In the genomic region with DNA sequence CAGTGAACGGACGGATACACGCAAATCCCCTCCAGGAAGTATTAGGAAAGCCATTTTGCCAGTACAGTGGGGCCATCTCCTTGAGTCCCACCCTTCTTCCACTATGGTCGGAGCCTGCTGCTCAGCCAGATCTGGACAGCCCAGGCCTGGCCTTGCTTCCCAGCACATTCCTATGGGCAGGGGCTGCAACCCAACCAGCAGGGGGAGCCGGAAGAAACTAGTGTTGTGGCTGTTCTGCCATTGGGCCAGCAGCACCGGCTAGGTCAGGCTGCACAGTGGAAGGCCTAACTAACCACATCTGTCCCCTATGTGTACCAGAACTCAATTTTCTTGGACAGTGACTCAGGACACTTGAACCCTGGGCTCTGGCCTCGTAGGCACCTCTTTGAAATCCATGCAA, we compare ENCODE assay signal across 8 mouse cellular contexts. TPM values are rescaled to one million over a fixed set of nuclear protein-coding genes. Genes with fewer than 3 reads are reported as not detected.
DNase-seq lines count a peak whose midpoint lies in the region; ATAC-seq and TF ChIP-seq lines count a peak whose summit lies in the region.

No protein-coding gene starts in this region.

- no peaks in the 10 kb centered on the region for H3K27me3 ChIP-seq in intestine, postnatal 0 days (replicated peaks; ENCODE audit: control insufficient read depth, insufficient read depth, low read length)
- H3K27me3 ChIP-seq in intestine, embryonic 15.5 days (replicated peaks), result no peaks in the 10 kb centered on the region
- no peaks in the 10 kb centered on the region for H3K27me3 ChIP-seq in CH12.LX (replicated peaks)
- H3K27me3 ChIP-seq in neural tube, embryonic 15.5 days (replicated peaks), result no peaks in the 10 kb centered on the region

- H3K9me3 ChIP-seq in intestine, postnatal 0 days (ENCODE audit: control insufficient read depth), result no peaks in the 10 kb centered on the region
- H3K9me3 ChIP-seq in intestine, embryonic 15.5 days, result no peaks in the 10 kb centered on the region
- no peaks in the 10 kb centered on the region for H3K9me3 ChIP-seq in CH12.LX (replicated peaks; ENCODE audit: low read length)
- H3K9me3 ChIP-seq in neural tube, embryonic 15.5 days (replicated peaks), result no peaks in the 10 kb centered on the region

- no peaks in the 10 kb centered on the region for H3K79me2 ChIP-seq in CH12.LX (replicated peaks; ENCODE audit: control insufficient read depth, extremely low read depth, insufficient read depth, poor library complexity, severe bottlenecking)

- H3K27ac ChIP-seq in intestine, postnatal 0 days (ENCODE audit: low read depth, low read length), result no peak overlapping the region
- no peak overlapping the region for H3K27ac ChIP-seq in intestine, embryonic 15.5 days
- H3K27ac ChIP-seq in CH12.LX (ENCODE audit: insufficient read depth, low read depth), result no peak overlapping the region
- no peak overlapping the region for H3K27ac ChIP-seq in bone marrow macrophage, adult 2 months (ENCODE audit: insufficient read depth, low read depth, low read length)
- 0 out of 2 replicates have a peak overlapping the region, but pooled peaks have one; percentile 24 for H3K27ac ChIP-seq in neural tube, embryonic 15.5 days (replicated peaks)

- WGBS in intestine, postnatal 0 days, result 72% methylated on average over 7 of the region's 7 CpGs
- WGBS in intestine, embryonic 15.5 days, result 73% methylated on average over 7 of the region's 7 CpGs
- 72% methylated on average over 7 of the region's 7 CpGs for WGBS in neural tube, embryonic 15.5 days

- peak; percentile 68 for TF ChIP-seq CTCF in intestine, postnatal 0 days (IDR thresholded peaks at IDR 0.05; ENCODE audit: low read depth)
- peak; percentile 25 to 58; a peak in 2 of 4 replicates for TF ChIP-seq CTCF in CH12.LX (conservative IDR thresholded peaks at IDR 0.05 in 1 of 2, IDR thresholded peaks at IDR 0.05 in 1 of 2; ENCODE audit: low read depth in 2 of 2, low read length in 2 of 2)
- TF ChIP-seq CTCF in bone marrow macrophage, adult 2 months (IDR thresholded peaks at IDR 0.05; ENCODE audit: low read depth, low read length), result peak; percentile 67

- no peak overlapping the region for H3K4me2 ChIP-seq in intestine, postnatal 0 days (replicated peaks; ENCODE audit: low read depth)
- no peak overlapping the region for H3K4me2 ChIP-seq in intestine, embryonic 15.5 days (replicated peaks)
- H3K4me2 ChIP-seq in CH12.LX (ENCODE audit: insufficient read depth, low read depth, poor library complexity, severe bottlenecking), result no peak overlapping the region
- H3K4me2 ChIP-seq in neural tube, embryonic 15.5 days, result no peak overlapping the region

- dilution Hi-C loops in CH12.LX (cut with MboI; ENCODE audit: extremely low pct_ligation_motif_present, extremely low pct_unique_long_range_greater_than_20kb, low sequenced_read_pairs), result no loop called here

- no peak for TF ChIP-seq POLR2A in CH12.LX (IDR thresholded peaks at IDR 0.05; ENCODE audit: low read depth, low read length)
- no peak for TF ChIP-seq POLR2A in bone marrow macrophage, adult 2 months (IDR thresholded peaks at IDR 0.05; ENCODE audit: borderline replicate concordance, low read depth, low read length)

- no peak for DNase-seq in CH12.LX (ENCODE audit: extremely low read depth)
- DNase-seq in induced T-regulatory cell, adult 2 months (ENCODE audit: low read depth), result peak; percentile 33
- DNase-seq in urinary bladder, postnatal 10 days (ENCODE audit: low spot score), result no peak
- no peak for DNase-seq in natural killer cell, adult 2 months (ENCODE audit: low spot score in 2 of 2)

- TF ChIP-seq EP300 in CH12.LX (IDR thresholded peaks at IDR 0.05; ENCODE audit: low read length), result no peak

- no peaks in the 10 kb centered on the region for H3K4me1 ChIP-seq in intestine, postnatal 0 days (replicated peaks; ENCODE audit: control insufficient read depth, insufficient read depth, low read length)
- H3K4me1 ChIP-seq in intestine, embryonic 15.5 days (replicated peaks), result no peaks in the 10 kb centered on the region
- peaks cover 0 to 11% of the 10 kb centered on the region in 2 experiments; a peak in 3 of 4 replicates for H3K4me1 ChIP-seq in CH12.LX (ENCODE audit: control insufficient read depth in 1 of 2, insufficient read depth in 2 of 2)
- no peaks in the 10 kb centered on the region for H3K4me1 ChIP-seq in bone marrow macrophage, adult 2 months (ENCODE audit: control insufficient read depth, insufficient read depth, low read length)
- H3K4me1 ChIP-seq in neural tube, embryonic 15.5 days, result peaks cover 38% of the 10 kb centered on the region

- no peak overlapping the region for H3K9ac ChIP-seq in intestine, postnatal 0 days (ENCODE audit: low read depth, low read length)
- no peak overlapping the region for H3K9ac ChIP-seq in intestine, embryonic 15.5 days
- no peak overlapping the region for H3K9ac ChIP-seq in CH12.LX (ENCODE audit: insufficient read depth, low read depth)
- no peak overlapping the region for H3K9ac ChIP-seq in neural tube, embryonic 15.5 days (replicated peaks)

- no peaks in the 10 kb centered on the region for H3K36me3 ChIP-seq in intestine, postnatal 0 days (ENCODE audit: control insufficient read depth, insufficient read depth)
- no peaks in the 10 kb centered on the region for H3K36me3 ChIP-seq in intestine, embryonic 15.5 days
- H3K36me3 ChIP-seq in CH12.LX (replicated peaks in 1 of 2; ENCODE audit: control insufficient read depth in 1 of 2, insufficient read depth in 1 of 2, low read length in 1 of 2), result no peaks in the 10 kb centered on the region
- no peaks in the 10 kb centered on the region for H3K36me3 ChIP-seq in neural tube, embryonic 15.5 days

- peak; percentile 28 for TF ChIP-seq RAD21 in CH12.LX (IDR thresholded peaks at IDR 0.05; ENCODE audit: low read depth, low read length)

- in situ Hi-C loops in CH12.LX (cut with MboI; ENCODE audit: low pct_ligation_motif_present, low pct_unique_long_range_greater_than_20kb, low sequenced_read_pairs), result no loop called here

- no peak overlapping the region for H3K4me3 ChIP-seq in intestine, postnatal 0 days (ENCODE audit: low read depth, low read length)
- H3K4me3 ChIP-seq in intestine, embryonic 15.5 days (replicated peaks), result no peak overlapping the region
- no peak overlapping the region for H3K4me3 ChIP-seq in CH12.LX (replicated peaks in 1 of 3; ENCODE audit: low read depth in 2 of 3, low read length in 2 of 3, poor library complexity in 1 of 3)
- H3K4me3 ChIP-seq in bone marrow macrophage, adult 2 months (ENCODE audit: insufficient read depth, low read length), result no peak overlapping the region
- no peak overlapping the region for H3K4me3 ChIP-seq in neural tube, embryonic 15.5 days (replicated peaks)

- ATAC-seq in intestine, postnatal 0 days, result no peak
- no peak for ATAC-seq in intestine, embryonic 15.5 days
- ATAC-seq in neural tube, embryonic 15.5 days (ENCODE audit: low FRiP score), result no peak

TF ChIP-seq in CH12.LX, 34 proteins besides CTCF, POLR2A, EP300 and RAD21:
- no peak for TF ChIP-seq CHD2 (IDR thresholded peaks at IDR 0.05; ENCODE audit: low read length)
- TF ChIP-seq SMC3 (IDR thresholded peaks at IDR 0.05; ENCODE audit: low read depth, low read length), result peak; percentile 59

RNA-seq across cellular contexts. Expression of a gene that starts 30.6 kb away (rescaled TPM):
- 24.2 and 25.5 TPM in 2 replicates for polyA plus RNA-seq in intestine, postnatal 0 days (2015; fragmentation: Nextera tagmentation; extraction: Ambion mirVana)
- polyA plus RNA-seq in intestine, embryonic 15.5 days (2015; fragmentation: Nextera tagmentation; extraction: Ambion mirVana), result 36.8 and 38.5 TPM in 2 replicates
- 0.04 and 0.17 TPM in 2 replicates for total RNA-seq in CH12.LX (2012; rRNA removed)
- total RNA-seq in CH12.LX (2014; rRNA removed), result not detected in 2 replicates
- polyA plus RNA-seq in CH12.LX (2012; ENCODE audit: insufficient read length, low read depth), result 0.21 and 0.35 TPM in 2 replicates
- 13.1 and 15.1 TPM in 2 replicates for polyA plus RNA-seq in bone marrow macrophage, adult 2 months (2012; ENCODE audit: insufficient read depth, insufficient read length, missing spikeins)
- polyA plus RNA-seq in neural tube, embryonic 15.5 days (2015; fragmentation: Nextera tagmentation; extraction: Ambion mirVana), result 12.0 and 18.0 TPM in 2 replicates

RNA-seq across cellular contexts. Expression of a gene that starts 53.8 kb away (rescaled TPM):
- polyA plus RNA-seq in intestine, postnatal 0 days (2015; fragmentation: Nextera tagmentation; extraction: Ambion mirVana), result 5.9 and 6.3 TPM in 2 replicates
- 10.3 and 11.7 TPM in 2 replicates for polyA plus RNA-seq in intestine, embryonic 15.5 days (2015; fragmentation: Nextera tagmentation; extraction: Ambion mirVana)
- total RNA-seq in CH12.LX (2012; rRNA removed) (0.08 and 0.25 TPM in 2 replicates), CH12.LX (2014; rRNA removed) (0.49 TPM in 1 of 2 replicates, not detected in the other)
- 0.16 and 0.19 TPM in 2 replicates for polyA plus RNA-seq in CH12.LX (2012; ENCODE audit: insufficient read length, low read depth)
- 3.0 and 4.4 TPM in 2 replicates for polyA plus RNA-seq in bone marrow macrophage, adult 2 months (2012; ENCODE audit: insufficient read depth, insufficient read length, missing spikeins)
- polyA plus RNA-seq in neural tube, embryonic 15.5 days (2015; fragmentation: Nextera tagmentation; extraction: Ambion mirVana), result 49.6 and 62.3 TPM in 2 replicates
